Mouse (Mus musculus): ENCODE measurements around the gene Rnf26.

- no peak for TF ChIP-seq TAL1 (IDR thresholded peaks at IDR 0.05; ENCODE audit: low read length)
- TF ChIP-seq GATA1 (IDR thresholded peaks at IDR 0.05; ENCODE audit: low read length), result no peak
These were observed 30.9 kb upstream of the Rnf26 start for GRCm38 (mm10) chr9:44144023-44144717.
